Mouse (Mus musculus) mouse trophoblast stem cell (cell line): ENCODE measurements around the gene Mrgprf.

ENCODE experiments used
- in situ Hi-C, 2 experiments: fragments of 300-500 bp; cut with MseI, MboI; formaldehyde crosslinking; loops; 2 replicates in 1 of 2; 3 replicates in 1 of 2; pipeline ENCODE4 v1.15.1; 2025

Gene Mrgprf

DNA sequence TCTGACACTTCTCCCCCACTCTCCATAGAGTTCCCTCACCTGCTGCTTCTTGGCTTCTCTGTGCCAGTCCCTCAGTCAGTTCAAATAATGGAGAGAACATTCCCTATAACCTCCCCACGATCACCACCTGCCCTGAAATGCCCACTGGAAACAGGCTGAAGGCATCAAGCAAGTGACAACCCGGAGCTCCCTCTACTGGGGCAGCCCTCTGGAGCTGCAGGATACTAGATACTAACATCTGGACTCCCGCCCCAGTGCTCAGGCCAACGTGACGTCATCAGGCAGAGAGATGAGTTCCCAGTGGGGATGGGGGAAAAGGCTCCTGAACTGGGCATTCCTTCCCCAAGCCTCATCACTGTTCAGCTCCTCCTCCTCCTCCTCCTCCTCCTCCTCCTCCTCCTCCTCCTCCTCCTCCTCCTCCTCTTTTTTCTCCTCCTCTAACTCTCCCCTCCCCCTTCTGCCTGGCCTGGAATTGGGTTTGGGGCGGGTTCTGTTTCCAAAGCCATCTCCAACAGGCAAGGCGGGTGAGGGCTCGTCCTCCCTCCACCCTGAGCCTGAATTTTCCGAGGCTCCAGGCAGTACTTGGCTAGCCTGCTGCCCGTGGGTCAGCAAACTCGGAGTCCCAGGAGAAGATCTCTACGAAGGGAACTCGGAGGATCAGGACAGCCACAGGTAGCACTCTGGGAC lies at the start of gene Mrgprf:
Gene Mrgprf, plus strand, starts transcription at position 508 of the 687 bp plus-strand sequence.
- in situ Hi-C loops = no loop called here

DNA sequence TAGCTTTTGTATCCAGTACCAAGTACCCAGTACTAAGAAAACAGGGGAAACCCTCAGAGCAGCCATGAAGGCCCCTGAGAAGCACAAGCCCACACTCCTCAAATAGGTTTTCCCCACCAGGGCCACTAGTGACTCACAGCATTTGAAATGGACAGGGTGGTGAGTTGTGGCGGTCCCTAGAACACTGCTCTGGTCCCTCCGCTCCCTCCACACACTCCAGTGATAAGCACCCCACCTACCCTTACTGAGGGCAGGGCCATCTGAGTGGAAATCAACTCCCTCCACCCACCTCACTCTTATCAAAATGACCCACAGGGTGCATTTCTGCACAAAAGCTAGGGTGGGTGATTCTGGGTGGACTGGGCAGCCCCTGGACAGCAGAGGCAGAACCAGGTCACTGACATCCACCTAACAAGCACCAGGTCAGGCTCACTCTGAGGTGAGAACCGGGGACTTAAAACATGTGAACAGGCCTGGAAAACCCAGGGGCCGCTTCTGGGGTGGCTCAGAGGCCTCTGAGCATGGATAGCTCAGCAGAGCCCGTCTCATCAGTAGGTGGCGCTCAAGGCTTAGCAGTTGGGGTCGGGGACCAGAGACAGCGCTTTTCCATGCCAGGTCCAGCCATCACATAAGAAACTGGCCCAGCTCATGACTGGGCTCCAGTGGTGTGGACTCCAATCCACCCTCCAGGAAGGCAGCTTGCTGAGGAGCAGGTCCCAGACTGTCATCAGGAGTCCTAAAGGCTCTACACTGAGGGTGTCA lies 47.7 kb upstream of the Mrgprf start:
- in situ Hi-C loops = no loop called here

DNA sequence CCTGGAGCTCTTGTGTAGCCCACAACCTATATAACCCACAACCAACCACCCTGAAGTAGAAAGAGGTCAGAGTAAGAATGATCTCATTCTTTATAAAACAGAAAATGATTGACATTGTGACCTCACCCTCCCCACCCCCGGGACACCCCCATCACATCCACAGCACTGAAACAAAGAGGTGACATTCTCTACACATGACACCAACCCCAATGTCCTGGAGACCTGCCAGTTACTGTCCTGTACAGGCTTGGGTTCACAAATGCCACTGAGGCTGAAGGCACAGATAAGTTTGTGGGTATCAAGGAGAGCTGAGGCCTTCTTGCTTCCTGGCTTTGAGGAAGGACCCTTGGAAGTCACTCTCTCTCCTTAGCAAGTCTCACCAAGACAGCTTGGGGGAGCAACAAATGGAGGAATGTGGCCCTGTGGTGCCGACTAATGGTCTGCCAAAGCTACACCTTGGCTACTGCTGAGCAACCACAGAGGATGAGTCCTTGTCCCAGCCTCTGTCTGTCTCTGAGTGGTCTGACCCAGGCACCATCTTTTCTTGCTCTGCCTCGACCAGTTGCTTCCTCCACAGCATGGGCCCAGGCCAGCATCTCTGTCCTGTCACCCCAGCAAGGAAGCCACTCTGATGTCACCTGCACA lies 46.5 kb upstream of the Mrgprf start:
- in situ Hi-C loops = no loop called here

GRCm38 (mm10) chr7:145256092-145256491 lies 44.5 kb upstream of the Mrgprf start:
- in situ Hi-C loops = no loop called here

DNA sequence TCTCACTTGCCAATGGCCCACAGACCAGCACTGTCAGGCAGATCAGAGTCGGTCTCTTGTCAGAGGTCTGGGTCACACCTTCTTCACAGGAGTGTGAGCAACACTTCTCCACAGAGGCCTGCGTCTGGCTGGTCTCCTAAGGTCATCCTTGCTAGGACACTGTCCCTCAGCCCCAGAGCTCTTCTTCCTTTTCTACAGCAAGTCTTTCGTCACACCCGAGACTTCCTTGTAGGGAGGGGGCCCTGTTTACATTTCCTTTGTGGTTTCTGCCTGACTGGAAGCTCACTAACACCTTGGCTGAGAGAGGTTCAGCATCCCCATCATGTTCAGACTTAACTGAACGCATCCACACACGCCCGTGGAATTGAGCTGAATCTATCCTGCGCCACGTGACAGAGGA lies 36.4 kb upstream of the Mrgprf start:
- in situ Hi-C loops = no loop called here

- in situ Hi-C loops = no loop called here
Measured at GRCm38 (mm10) chr7:145266011-145266410, 34.6 kb upstream of the Mrgprf start.

DNA sequence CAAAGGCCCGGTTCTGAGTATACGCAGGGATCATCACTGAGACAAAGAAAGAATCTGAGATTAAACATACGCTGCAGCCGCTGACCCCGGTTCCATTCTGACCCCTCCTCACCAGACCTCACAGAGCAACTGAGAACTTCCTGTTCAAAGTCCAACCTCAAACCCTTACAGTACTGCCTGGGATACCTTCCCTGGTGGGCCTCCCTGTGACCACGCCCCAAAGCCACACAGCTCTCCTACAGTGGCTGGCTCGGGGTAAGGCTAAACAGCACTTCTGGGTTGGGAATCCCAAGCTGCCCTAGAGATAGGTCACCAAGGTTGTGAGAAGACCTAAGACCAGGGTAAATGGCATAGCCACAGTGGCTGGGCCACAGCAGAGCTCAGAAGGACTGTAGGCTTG lies 31.7 kb upstream of the Mrgprf start:
- in situ Hi-C loops = no loop called here

GRCm38 (mm10) chr7:145270955-145271354 lies 29.7 kb upstream of the Mrgprf start:
- in situ Hi-C loops = no loop called here

- in situ Hi-C loops = no loop called here
Measured at GRCm38 (mm10) chr7:145275488-145275887, 25.1 kb upstream of the Mrgprf start.

DNA sequence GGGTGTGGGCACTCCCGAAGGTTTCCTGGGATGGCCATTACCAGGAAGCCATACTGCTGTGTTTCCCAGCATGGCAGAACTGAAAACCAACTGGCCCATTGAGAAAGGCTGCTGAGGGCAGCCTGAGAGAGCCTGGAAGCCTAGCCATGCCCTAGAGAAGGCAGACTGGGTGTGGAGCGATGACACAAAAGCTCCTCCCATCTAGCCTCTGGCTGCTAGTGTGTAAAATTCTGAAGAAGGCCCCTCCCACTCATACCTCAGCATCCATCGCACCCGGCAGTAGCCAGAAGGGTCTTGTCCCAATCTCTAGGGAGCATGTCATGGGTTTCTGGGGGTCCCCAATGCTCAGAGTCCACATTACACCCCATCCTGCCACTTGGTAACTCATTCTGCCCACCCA lies 19.2 kb upstream of the Mrgprf start:
- in situ Hi-C loops = no loop called here

DNA sequence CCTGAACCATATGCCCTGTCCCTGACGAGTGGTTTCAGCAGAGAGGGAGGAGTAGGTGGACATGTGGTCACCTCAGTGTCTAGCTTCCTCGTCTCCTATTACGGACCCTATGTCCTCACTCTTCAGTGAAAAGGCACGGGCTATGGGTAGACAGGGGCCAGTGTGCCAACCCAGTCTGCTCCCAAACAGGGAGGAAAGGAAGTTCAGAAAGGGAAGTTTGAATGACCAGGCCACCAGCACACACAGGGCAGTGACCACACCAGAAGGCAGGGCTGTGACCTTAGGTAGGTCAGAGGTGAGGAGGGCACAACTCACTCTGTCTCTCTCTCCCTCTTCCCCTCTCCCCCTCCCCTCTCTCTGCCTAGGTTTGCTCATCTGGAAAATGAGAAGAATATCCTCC lies 17.6 kb upstream of the Mrgprf start:
- in situ Hi-C loops = no loop called here

- in situ Hi-C loops = no loop called here
Measured at GRCm38 (mm10) chr7:145283487-145284187, 17.0 kb upstream of the Mrgprf start, which contains the start of gene Tpcn2. TSS of gene Tpcn2 (minus strand) at chr7:145284011.

DNA sequence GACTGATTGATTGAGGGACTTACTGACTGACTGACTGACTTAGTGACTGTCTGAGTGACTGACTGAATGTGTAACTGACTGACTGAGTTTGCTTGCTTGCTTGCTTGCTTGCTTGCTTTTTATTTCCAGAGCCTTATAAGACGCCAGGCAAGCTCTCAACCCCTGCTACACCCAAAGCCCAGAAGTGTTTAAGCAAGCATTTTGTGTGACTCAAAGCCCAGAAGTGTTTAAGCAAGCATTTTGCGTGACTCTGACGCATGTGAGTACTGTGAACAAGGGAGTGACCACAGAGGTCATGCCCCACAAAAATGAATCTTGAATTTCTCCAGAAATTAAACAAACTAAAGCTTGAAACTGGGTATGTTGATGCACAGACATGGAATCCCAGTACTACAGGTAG lies 16.3 kb upstream of the Mrgprf start:
- in situ Hi-C loops = no loop called here

GRCm38 (mm10) chr7:145285476-145285875 lies 15.2 kb upstream of the Mrgprf start:
- in situ Hi-C loops = no loop called here

- in situ Hi-C loops = no loop called here
Measured at GRCm38 (mm10) chr7:145287410-145287809, 13.2 kb upstream of the Mrgprf start.

- in situ Hi-C loops = no loop called here
Measured at GRCm38 (mm10) chr7:145289302-145289701, 11.3 kb upstream of the Mrgprf start.

DNA sequence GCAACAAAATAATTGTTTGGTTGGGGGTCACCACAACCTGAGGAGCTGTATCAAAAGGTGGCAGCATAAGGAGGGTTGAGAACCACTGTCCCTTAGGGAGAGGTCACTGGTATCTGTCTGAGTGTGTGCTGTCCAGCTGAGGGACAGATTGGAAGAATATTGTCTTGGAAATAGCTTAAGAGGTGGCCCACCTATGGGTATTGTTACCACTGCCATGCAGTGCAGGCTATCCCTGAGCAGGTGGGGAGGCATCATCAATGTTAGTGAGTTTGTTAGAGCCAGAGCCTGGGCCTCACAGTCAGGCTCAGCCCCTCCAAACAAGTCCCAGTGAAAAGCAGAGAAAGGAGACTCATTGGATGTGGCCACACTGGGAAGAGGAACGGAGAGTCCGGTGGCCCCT lies 8.8 kb upstream of the Mrgprf start:
- in situ Hi-C loops = no loop called here

DNA sequence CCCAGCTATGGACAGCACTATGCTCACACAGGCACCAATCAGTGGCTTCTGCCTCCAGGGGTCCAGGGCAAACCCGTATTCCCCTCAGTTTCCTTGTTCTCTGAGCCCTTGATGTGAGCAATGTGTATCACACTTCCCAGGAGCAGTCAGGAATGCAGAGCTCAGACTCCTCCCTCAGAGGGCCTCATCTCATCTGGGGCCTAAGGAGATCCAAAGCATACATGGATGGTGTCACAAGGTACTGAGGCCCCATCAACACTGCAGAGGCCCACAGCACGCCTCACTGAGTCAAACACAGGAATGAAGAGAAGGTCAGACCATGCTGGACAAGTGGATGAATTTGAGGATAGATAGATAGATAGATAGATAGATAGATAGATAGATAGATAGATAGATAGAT lies 7.9 kb upstream of the Mrgprf start:
- in situ Hi-C loops = no loop called here

- in situ Hi-C loops = no loop called here
Measured at GRCm38 (mm10) chr7:145293859-145294258, 6.8 kb upstream of the Mrgprf start.

- in situ Hi-C loops = no loop called here
Measured at GRCm38 (mm10) chr7:145298666-145299490, 1.8 kb upstream of the Mrgprf start.
